Mouse (Mus musculus): ENCODE data around the gene Stard10.

GRCm38 (mm10) chr7:101328621-101329158, 11.8 kb downstream of the Stard10 start:
- TF ChIP-seq CTCF (IDR thresholded peaks at IDR 0.05; ENCODE audit: control insufficient read depth, insufficient read depth, low read length) (no peak), POLR2A (IDR thresholded peaks at IDR 0.05; ENCODE audit: borderline replicate concordance, control insufficient read depth, low read depth, low read length) (no peak)

All from bone marrow, adult 2 months (tissue).